Mouse (Mus musculus) testis, adult 2 months (tissue): ENCODE results near the gene Frmd6.

ENCODE experiments used
- CTCF ChIP-seq: fragments of 200-500 bp; IDR thresholded peaks from 2 replicates; pipeline ENCODE4 v1.5.1; 2012; ENCODE audit warnings: low read depth, mild to moderate bottlenecking, inconsistent platforms, low read length, moderate library complexity; ENCODE audit not compliant: control insufficient read depth, insufficient read depth, insufficient replicate concordance
- POLR2A ChIP-seq: fragments of 200-500 bp; IDR thresholded peaks from 2 replicates; pipeline ENCODE4 v1.6.1; 2012; ENCODE audit warnings: low read depth, mild to moderate bottlenecking, inconsistent platforms, low read length, moderate library complexity; ENCODE audit not compliant: control insufficient read depth

GRCm38 (mm10) chr12:70835004-70835403 lies 9.7 kb downstream of the Frmd6 start:
- TF ChIP-seq CTCF (no peak), POLR2A (no peak)
